Mouse (Mus musculus): Measurements from ENCODE around the gene Socs4.

Gene Socs4

GRCm38 (mm10) chr14:47340231-47340925 is 63.6 kb downstream of the Socs4 start:
- DNase-seq (ENCODE audit: extremely low read depth, low read depth, low spot score), result no peak

GRCm38 (mm10) chr14:47341811-47342291 is 65.1 kb downstream of the Socs4 start:
- DNase-seq (ENCODE audit: extremely low read depth, low read depth, low spot score), result no peak

Data from fat pad, adult 2 months (tissue).